Comparison of ENCODE assay signal across 8 mouse cellular contexts in the genomic region with DNA sequence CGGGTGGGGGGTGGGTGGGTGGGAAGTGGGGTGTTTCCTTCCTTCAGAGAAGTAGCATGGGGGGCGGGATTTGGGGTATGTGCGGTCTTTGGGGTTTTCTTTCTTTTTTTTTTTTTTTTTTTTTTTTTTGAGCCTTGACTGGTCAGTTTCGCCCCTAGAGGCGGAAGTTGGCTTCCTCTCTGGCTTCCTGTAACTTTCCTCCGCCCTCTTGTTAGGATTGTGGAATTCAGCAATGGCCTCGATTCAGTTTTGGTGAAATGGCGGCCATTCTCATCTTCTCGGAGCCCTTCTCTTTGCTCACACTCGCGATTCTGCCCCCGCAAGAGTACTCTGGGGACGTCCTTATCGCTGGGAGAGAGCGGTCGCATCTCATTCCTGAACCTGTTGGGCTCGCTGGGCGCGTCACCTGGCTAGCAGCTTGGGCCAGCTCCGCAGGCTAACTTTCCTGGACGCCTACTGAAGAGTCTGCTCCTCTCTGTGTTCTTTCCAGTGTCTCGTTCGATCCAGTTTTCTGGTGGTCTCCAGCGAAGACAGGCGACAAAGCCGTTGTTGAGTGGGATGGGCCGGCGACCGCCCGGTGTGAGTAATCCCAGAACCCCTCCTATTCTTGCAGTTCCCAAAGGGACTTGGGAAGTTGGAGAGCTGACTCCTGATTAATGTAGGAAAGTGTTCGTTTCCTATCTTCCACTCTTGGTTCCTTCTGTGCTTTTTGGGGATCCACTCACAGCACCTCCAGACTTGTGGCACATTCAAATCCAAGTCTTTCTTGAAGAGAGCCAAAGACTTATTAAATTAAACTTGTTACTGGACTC. TPM values are rescaled to one million over a fixed set of nuclear protein-coding genes. Genes with fewer than 3 reads are reported as not detected.
A peak's percentile ranks its signal among the peaks of the same experiment; 100 is the strongest.
DNase-seq lines count a peak whose midpoint lies in the region; ATAC-seq and TF ChIP-seq lines count a peak whose summit lies in the region.

No protein-coding gene starts in this region.

- no peak for TF ChIP-seq POLR2A in bone marrow, adult 2 months (IDR thresholded peaks at IDR 0.05; ENCODE audit: borderline replicate concordance, control insufficient read depth, low read depth, low read length)
- TF ChIP-seq POLR2A in testis, adult 2 months (IDR thresholded peaks at IDR 0.05; ENCODE audit: control insufficient read depth, low read depth, low read length) = no peak

- DNase-seq in liver, postnatal 0 days = peak; percentile 64
- DNase-seq in neural tube, embryonic 11.5 days (ENCODE audit: low spot score) = peak; percentile 69

- peaks cover 52% of the 10 kb centered on the region for H3K79me2 ChIP-seq in C2C12 (ENCODE audit: control insufficient read depth, insufficient read depth)

- ATAC-seq in embryonic facial prominence, embryonic 15.5 days (ENCODE audit: insufficient number of reproducible peaks, low FRiP score, low TSS enrichment, low read depth) = no peak; the same call in 1 of the 2 replicates
- no peak for ATAC-seq in heart, embryonic 13.5 days (ENCODE audit: extremely low read depth, insufficient number of reproducible peaks, low FRiP score, low TSS enrichment)
- ATAC-seq in kidney, embryonic 16.5 days (ENCODE audit: low FRiP score, low TSS enrichment) = peak; percentile 28; the same call in 1 of the 2 replicates
- ATAC-seq in liver, postnatal 0 days = peak; percentile 7; the same call in 1 of the 2 replicates
- no peak for ATAC-seq in neural tube, embryonic 11.5 days (ENCODE audit: insufficient read depth, low FRiP score, low TSS enrichment)

- TF ChIP-seq CTCF in C2C12 (IDR thresholded peaks at IDR 0.05; ENCODE audit: control insufficient read depth, insufficient read depth, insufficient read length) = no peak
- TF ChIP-seq CTCF in bone marrow, adult 2 months (IDR thresholded peaks at IDR 0.05; ENCODE audit: control insufficient read depth, insufficient read depth, low read length) = no peak
- no peak; the same call in none of the 2 replicates for TF ChIP-seq CTCF in liver, postnatal 0 days (IDR thresholded peaks at IDR 0.05; ENCODE audit: low read depth)
- no peak for TF ChIP-seq CTCF in testis, adult 2 months (IDR thresholded peaks at IDR 0.05; ENCODE audit: control insufficient read depth, insufficient read depth, insufficient replicate concordance, low read depth, low read length)

- no peak for TF ChIP-seq EP300 in liver, postnatal 0 days (IDR thresholded peaks at IDR 0.05; ENCODE audit: low read depth)

- 1% methylated on average over 31 of the region's 31 CpGs for WGBS in bone marrow, adult 2 months
- 8% methylated on average over 31 of the region's 31 CpGs for WGBS in embryonic facial prominence, embryonic 15.5 days
- WGBS in heart, embryonic 13.5 days = 2% methylated on average over 31 of the region's 31 CpGs
- 2% methylated on average over 31 of the region's 31 CpGs for WGBS in kidney, embryonic 16.5 days
- WGBS in liver, postnatal 0 days (ENCODE audit: insufficient replicate concordance) = 3% methylated on average over 31 of the region's 31 CpGs
- 7% methylated on average over 31 of the region's 31 CpGs for WGBS in neural tube, embryonic 11.5 days

- H3K36me3 ChIP-seq in C2C12 (ENCODE audit: control insufficient read depth, insufficient read depth) = peaks cover 36% of the 10 kb centered on the region
- H3K36me3 ChIP-seq in embryonic facial prominence, embryonic 15.5 days = peaks cover 9% of the 10 kb centered on the region; the same call in 1 of the 2 replicates
- peaks cover 38% of the 10 kb centered on the region for H3K36me3 ChIP-seq in heart, embryonic 13.5 days
- peaks cover 10% of the 10 kb centered on the region for H3K36me3 ChIP-seq in kidney, embryonic 16.5 days (ENCODE audit: insufficient read depth, low read length)
- peaks cover 16% of the 10 kb centered on the region for H3K36me3 ChIP-seq in liver, postnatal 0 days (replicated peaks; ENCODE audit: insufficient read depth, low read length)
- no peaks in the 10 kb centered on the region for H3K36me3 ChIP-seq in neural tube, embryonic 11.5 days (ENCODE audit: control insufficient read depth, insufficient read depth, low read length)
- H3K36me3 ChIP-seq in testis, adult 2 months (ENCODE audit: control insufficient read depth, insufficient read depth, low read length) = no peaks in the 10 kb centered on the region

- peak overlapping the region; percentile 93 for H3K27ac ChIP-seq in bone marrow, adult 2 months (ENCODE audit: control insufficient read depth, insufficient read depth, low read depth, low read length, poor library complexity)
- H3K27ac ChIP-seq in embryonic facial prominence, embryonic 15.5 days (replicated peaks) = peak overlapping the region; percentile 97
- H3K27ac ChIP-seq in heart, embryonic 13.5 days (replicated peaks) = peak overlapping the region; percentile 99
- H3K27ac ChIP-seq in kidney, embryonic 16.5 days (ENCODE audit: low read length) = peak overlapping the region; percentile 100
- H3K27ac ChIP-seq in liver, postnatal 0 days (ENCODE audit: low read depth) = peak overlapping the region; percentile 99
- H3K27ac ChIP-seq in neural tube, embryonic 11.5 days (ENCODE audit: low read depth, low read length) = 0 out of 2 replicates have a peak overlapping the region, but pooled peaks have one; percentile 27
- peak overlapping the region; percentile 95 for H3K27ac ChIP-seq in testis, adult 2 months (ENCODE audit: control insufficient read depth, insufficient read depth, low read depth, low read length)

- H3K27me3 ChIP-seq in C2C12 (ENCODE audit: control insufficient read depth, insufficient read depth, insufficient read length) = no peaks in the 10 kb centered on the region
- H3K27me3 ChIP-seq in embryonic facial prominence, embryonic 15.5 days = no peaks in the 10 kb centered on the region
- no peaks in the 10 kb centered on the region for H3K27me3 ChIP-seq in heart, embryonic 13.5 days (replicated peaks)
- H3K27me3 ChIP-seq in kidney, embryonic 16.5 days (ENCODE audit: insufficient read depth, low read length) = no peaks in the 10 kb centered on the region
- no peaks in the 10 kb centered on the region for H3K27me3 ChIP-seq in liver, postnatal 0 days (ENCODE audit: insufficient read depth, low read length)
- no peaks in the 10 kb centered on the region for H3K27me3 ChIP-seq in neural tube, embryonic 11.5 days (ENCODE audit: control insufficient read depth, insufficient read depth, low read length)
- H3K27me3 ChIP-seq in testis, adult 2 months (ENCODE audit: control insufficient read depth, insufficient read depth, low read length) = no peaks in the 10 kb centered on the region

- H3K79me3 ChIP-seq in C2C12 (ENCODE audit: low read depth) = peaks cover 40% of the 10 kb centered on the region

- H3K9me3 ChIP-seq in embryonic facial prominence, embryonic 15.5 days (replicated peaks) = no peaks in the 10 kb centered on the region
- H3K9me3 ChIP-seq in heart, embryonic 13.5 days = no peaks in the 10 kb centered on the region
- H3K9me3 ChIP-seq in kidney, embryonic 16.5 days (ENCODE audit: low read length) = no peaks in the 10 kb centered on the region
- no peaks in the 10 kb centered on the region for H3K9me3 ChIP-seq in liver, postnatal 0 days (ENCODE audit: low read length)
- no peaks in the 10 kb centered on the region for H3K9me3 ChIP-seq in neural tube, embryonic 11.5 days (ENCODE audit: control insufficient read depth, low read length)

- peak overlapping the region; percentile 56 for H3K4me2 ChIP-seq in embryonic facial prominence, embryonic 15.5 days (replicated peaks)
- peak overlapping the region; percentile 85 for H3K4me2 ChIP-seq in heart, embryonic 13.5 days
- peak overlapping the region; percentile 75 for H3K4me2 ChIP-seq in kidney, embryonic 16.5 days (replicated peaks; ENCODE audit: low read depth, low read length)
- peak overlapping the region; percentile 85 for H3K4me2 ChIP-seq in liver, postnatal 0 days (ENCODE audit: low read depth, low read length)
- H3K4me2 ChIP-seq in neural tube, embryonic 11.5 days (ENCODE audit: low read depth) = peak overlapping the region; percentile 63

- H3ac ChIP-seq in C2C12 (ENCODE audit: control insufficient read depth, insufficient read length, low read depth) = peak overlapping the region; percentile 74

- H3K4me3 ChIP-seq in C2C12 (ENCODE audit: insufficient read depth, poor library complexity, severe bottlenecking) = peak overlapping the region; percentile 69
- H3K4me3 ChIP-seq in bone marrow, adult 2 months (replicated peaks; ENCODE audit: control insufficient read depth, low read depth, low read length) = peak overlapping the region; percentile 77
- peak overlapping the region; percentile 69 for H3K4me3 ChIP-seq in embryonic facial prominence, embryonic 15.5 days (replicated peaks)
- peak overlapping the region; percentile 78 for H3K4me3 ChIP-seq in heart, embryonic 13.5 days
- peak overlapping the region; percentile 85 for H3K4me3 ChIP-seq in kidney, embryonic 16.5 days (ENCODE audit: low read length)
- peak overlapping the region; percentile 88 for H3K4me3 ChIP-seq in liver, postnatal 0 days (ENCODE audit: low read depth, low read length)
- peak overlapping the region; percentile 55 for H3K4me3 ChIP-seq in neural tube, embryonic 11.5 days (ENCODE audit: low read depth, low read length)
- H3K4me3 ChIP-seq in testis, adult 2 months (ENCODE audit: control insufficient read depth, low read depth, low read length) = peak overlapping the region; percentile 93

- H3K4me1 ChIP-seq in bone marrow, adult 2 months (ENCODE audit: control insufficient read depth, insufficient read depth, low read length) = peaks cover 3% of the 10 kb centered on the region; the same call in 1 of the 2 replicates
- H3K4me1 ChIP-seq in embryonic facial prominence, embryonic 15.5 days = peaks cover 23% of the 10 kb centered on the region
- peaks cover 36% of the 10 kb centered on the region for H3K4me1 ChIP-seq in heart, embryonic 13.5 days
- peaks cover 28% of the 10 kb centered on the region for H3K4me1 ChIP-seq in kidney, embryonic 16.5 days (ENCODE audit: insufficient read depth, low read length)
- H3K4me1 ChIP-seq in liver, postnatal 0 days (ENCODE audit: insufficient read depth) = peaks cover 17% of the 10 kb centered on the region
- no peaks in the 10 kb centered on the region for H3K4me1 ChIP-seq in neural tube, embryonic 11.5 days (ENCODE audit: control insufficient read depth, insufficient read depth, low read length)
- H3K4me1 ChIP-seq in testis, adult 2 months (ENCODE audit: control insufficient read depth, insufficient read depth, low read length) = peaks cover 6% of the 10 kb centered on the region

- H3K9ac ChIP-seq in embryonic facial prominence, embryonic 15.5 days = peak overlapping the region; percentile 51
- peak overlapping the region; percentile 96 for H3K9ac ChIP-seq in heart, embryonic 13.5 days
- H3K9ac ChIP-seq in kidney, embryonic 16.5 days (replicated peaks; ENCODE audit: low read length) = peak overlapping the region; percentile 96
- peak overlapping the region; percentile 90 for H3K9ac ChIP-seq in liver, postnatal 0 days (replicated peaks)
- H3K9ac ChIP-seq in neural tube, embryonic 11.5 days (ENCODE audit: low read length) = peak overlapping the region; percentile 71

RNA-seq across cellular contexts. Expression of gene Cflar, which starts 2.0 kb away (rescaled TPM):
- polyA plus RNA-seq in C2C12 (2012; fragmentation: generic; extraction: Trizol) = 23.6 TPM
- polyA plus RNA-seq in bone marrow, adult 2 months (2011; ENCODE audit: insufficient read depth, insufficient read length, low replicate concordance, missing spikeins) = 32.3 and 72.0 TPM in 2 replicates
- polyA plus RNA-seq in embryonic facial prominence, embryonic 15.5 days (2015; fragmentation: Nextera tagmentation; extraction: Ambion mirVana) = 38.5 and 39.2 TPM in 2 replicates
- polyA plus RNA-seq in heart, embryonic 13.5 days (2015; fragmentation: Nextera tagmentation; extraction: Ambion mirVana) = 29.2 and 40.0 TPM in 2 replicates
- 41.3 and 45.0 TPM in 2 replicates for polyA plus RNA-seq in kidney, embryonic 16.5 days (2015; fragmentation: Nextera tagmentation; extraction: Ambion mirVana)
- 29.6 and 30.2 TPM in 2 replicates for polyA plus RNA-seq in liver, postnatal 0 days (2015; fragmentation: Nextera tagmentation; extraction: Ambion mirVana)
- 18.0 and 20.7 TPM in 2 replicates for polyA plus RNA-seq in neural tube, embryonic 11.5 days (2014; fragmentation: Nextera tagmentation; extraction: Ambion mirVana)
- 7.1 and 8.2 TPM in 2 replicates for polyA plus RNA-seq in testis, adult 2 months (2012; rRNA removed)

RNA-seq across cellular contexts. Expression of gene Als2cr12, which starts 17.5 kb away (rescaled TPM):
- 0.23 TPM for polyA plus RNA-seq in C2C12 (2012; fragmentation: generic; extraction: Trizol)
- polyA plus RNA-seq in bone marrow, adult 2 months (2011; ENCODE audit: insufficient read depth, insufficient read length, low replicate concordance, missing spikeins) = not detected in 2 replicates
- 0.17 and 0.68 TPM in 2 replicates for polyA plus RNA-seq in embryonic facial prominence, embryonic 15.5 days (2015; fragmentation: Nextera tagmentation; extraction: Ambion mirVana)
- polyA plus RNA-seq in heart, embryonic 13.5 days (2015; fragmentation: Nextera tagmentation; extraction: Ambion mirVana) = not detected in 2 replicates
- not detected in 2 replicates for polyA plus RNA-seq in kidney, embryonic 16.5 days (2015; fragmentation: Nextera tagmentation; extraction: Ambion mirVana)
- polyA plus RNA-seq in liver, postnatal 0 days (2015; fragmentation: Nextera tagmentation; extraction: Ambion mirVana) = not detected in 2 replicates
- polyA plus RNA-seq in neural tube, embryonic 11.5 days (2014; fragmentation: Nextera tagmentation; extraction: Ambion mirVana) = not detected in 2 replicates
- polyA plus RNA-seq in testis, adult 2 months (2012; rRNA removed) = 64.1 and 65.5 TPM in 2 replicates

Comparison
In these comparisons a context has a peak if more than half of its experiments do, and no peak if none do; other contexts are left out.
1. H3K27ac ChIP-seq: peak in every context shown above with its lines; median percentile 100 in kidney, embryonic 16.5 days; 99 in heart, embryonic 13.5 days; 99 in liver, postnatal 0 days; 97 in embryonic facial prominence, embryonic 15.5 days; 95 in testis, adult 2 months; 93 in bone marrow, adult 2 months; 27 in neural tube, embryonic 11.5 days.
2. ATAC-seq: peak in kidney, embryonic 16.5 days (single experiment) and liver, postnatal 0 days (single experiment); none in embryonic facial prominence, embryonic 15.5 days (single experiment), heart, embryonic 13.5 days (single experiment) and neural tube, embryonic 11.5 days (single experiment).
3. RNA of gene Als2cr12, which starts 17.5 kb away (polyA plus RNA-seq): 64.1 to 65.5 TPM in testis, adult 2 months; 0.17 to 0.68 TPM in embryonic facial prominence, embryonic 15.5 days, 0.23 TPM in C2C12 (single experiment), not detected in liver, postnatal 0 days, not detected in heart, embryonic 13.5 days, not detected in kidney, embryonic 16.5 days, not detected in bone marrow, adult 2 months and not detected in neural tube, embryonic 11.5 days; every median in the first group is over 10 times any median in the second.
4. Peak in every context shown above with its lines, with median percentiles within 50 percentile points of each other: H3K4me3 ChIP-seq, H3K4me2 ChIP-seq and H3K9ac ChIP-seq.